Mouse (Mus musculus) lung, adult 2 months (tissue): ENCODE measurements around the gene Gm49368.

Source experiments
- CTCF ChIP-seq: fragments of 200-500 bp; IDR thresholded peaks from 2 replicates; pipeline ENCODE4 v1.5.1; 2011; ENCODE audit warnings: mild to moderate bottlenecking, low read length, control low read depth; ENCODE audit not compliant: insufficient read depth
- POLR2A ChIP-seq: fragments of 200-500 bp; IDR thresholded peaks from 2 replicates; pipeline ENCODE4 v1.6.1; 2011; ENCODE audit warnings: low read depth, mild to moderate bottlenecking, control low read depth, low read length, borderline replicate concordance; ENCODE audit errors: extremely low read depth

DNA sequence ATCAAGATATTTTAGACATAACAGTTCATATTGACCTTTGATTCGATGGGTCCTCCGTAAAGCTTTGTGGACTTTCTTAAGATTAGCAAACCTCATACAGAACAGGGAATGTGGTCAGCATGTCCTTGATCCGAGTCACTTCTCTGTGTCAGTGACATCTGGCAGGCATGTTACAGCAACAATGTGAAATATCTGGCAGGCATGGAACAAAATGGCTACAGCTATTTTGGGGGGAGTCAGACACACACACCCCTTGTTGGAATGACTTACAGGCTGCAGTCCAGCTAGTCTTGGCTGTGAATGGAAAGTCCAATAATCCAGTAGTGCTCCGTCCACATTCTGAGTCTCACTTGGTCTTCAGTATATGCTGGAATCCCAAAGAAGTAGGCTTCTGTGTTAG, 38.9 kb upstream of the Gm49368 start:
- TF ChIP-seq POLR2A (no peak), CTCF (no peak)
